Mouse (Mus musculus) midbrain, embryonic 14.5 days (tissue): ENCODE results near the gene Cenph. TPM values are rescaled to one million over a fixed set of nuclear protein-coding genes. Genes with fewer than 3 reads are reported as not detected.
"Not testable (repeated sequence)": the region's sequence is repeated elsewhere in the genome, so short reads cannot be mapped to it uniquely, and the experiment has no call there.

Experiments used
- ATAC-seq: fragments of 200-750 bp; cut with Nextera tagmentation; 2 replicates; pipeline ENCODE4 v1.8.0; 2017; ENCODE audit warnings: moderate number of reproducible peaks, moderate library complexity; ENCODE audit not compliant: low FRiP score, low TSS enrichment
- DNase-seq: peaks from one replicate; pipeline ENCODE4 v3.0.0-alpha.2; 2015
- H3K27ac ChIP-seq: fragments of 300-500 bp; sonication (generic); replicated peaks from 2 replicates; pipeline ENCODE4 v1.5.1; 2014; ENCODE audit warnings: mild to moderate bottlenecking, low read depth, low read length, moderate library complexity
- H3K27me3 ChIP-seq: fragments of 300-500 bp; sonication (generic); 2 replicates; pipeline ENCODE4 v1.6.1; 2014; ENCODE audit warnings: low read length, control low read depth, mixed read lengths; ENCODE audit not compliant: control insufficient read depth, insufficient read depth
- H3K36me3 ChIP-seq: fragments of 300-500 bp; sonication (generic); 2 replicates; pipeline ENCODE4 v1.6.1; 2014; ENCODE audit warnings: low read length, control low read depth; ENCODE audit not compliant: control insufficient read depth, insufficient read depth
- H3K4me1 ChIP-seq: fragments of 300-500 bp; sonication (generic); 2 replicates; pipeline ENCODE4 v1.6.1; 2014; ENCODE audit warnings: mild to moderate bottlenecking, antibody characterized with exemption, low read length, control low read depth; ENCODE audit not compliant: control insufficient read depth, insufficient read depth
- H3K4me2 ChIP-seq: fragments of 300-500 bp; sonication (generic); 2 replicates; pipeline ENCODE4 v1.6.1; 2014; ENCODE audit warnings: mild to moderate bottlenecking, low read length, moderate library complexity
- H3K4me3 ChIP-seq: fragments of 300-500 bp; sonication (generic); replicated peaks from 2 replicates; pipeline ENCODE4 v1.5.1; 2014; ENCODE audit warnings: low read depth, low read length
- H3K9ac ChIP-seq: fragments of 300-500 bp; sonication (generic); replicated peaks from 2 replicates; pipeline ENCODE4 v1.6.1; 2014; ENCODE audit warnings: mild to moderate bottlenecking, low read length, moderate library complexity
- H3K9me3 ChIP-seq: fragments of 300-500 bp; sonication (generic); 2 replicates; pipeline ENCODE4 v1.6.1; 2016; ENCODE audit warnings: low read length, control low read depth, mixed read lengths; ENCODE audit not compliant: control insufficient read depth
- WGBS: fragments of 180-500 bp; shearing (Covaris S2); extraction: QIAGEN DNeasy Blood & Tissue Kit; methylation state at CpG from one replicate; pipeline ENCODE4 v1.1.7; 2014; 5-methylcytosine and 5-hydroxymethylcytosine counted together
- polyA plus RNA-seq: library from polyadenylated mRNA; unstranded; fragments of >200 nt; fragmentation: Nextera tagmentation; extraction: Ambion mirVana; gene quantifications from 2 replicates; pipeline ENCODE4 v1.2.1, GENCODE M21; 2014

The Cenph gene
- 5.1 and 8.3 TPM in 2 replicates for polyA plus RNA-seq

GRCm38 (mm10) chr13:100775252-100776055 is at the start of gene Cenph:
Cenph (minus strand) TSS chr13:100775899.
- Histone ChIP-seq H3K4me3 (peak within 1 kb of the TSS; percentile 65), H3K9me3 (no peaks in the 10 kb centered on the region), H3K27ac (peak within 1 kb of the TSS; percentile 53; the same call in 1 of the 2 replicates), H3K36me3 (peaks cover 5% of the 10 kb centered on the region; the same call in 1 of the 2 replicates), H3K27me3 (no peaks in the 10 kb centered on the region), H3K4me2 (peak within 1 kb of the TSS; percentile 91), H3K9ac (peak within 1 kb of the TSS; percentile 45), H3K4me1 (peaks cover 6% of the 10 kb centered on the region)
- under 1% methylated on average over 46 of the region's 46 CpGs for WGBS
- DNase-seq (peak; percentile 95), ATAC-seq (peak; percentile 93)

GRCm38 (mm10) chr13:100824916-100825315 is 49.2 kb upstream of the Cenph start:
- Histone ChIP-seq H3K36me3 (peaks cover 66% of the 10 kb centered on the region), H3K4me3 (no peak overlapping the region), H3K4me1 (no peaks in the 10 kb centered on the region), H3K9ac (no peak overlapping the region), H3K27me3 (no peaks in the 10 kb centered on the region), H3K4me2 (no peak overlapping the region), H3K27ac (no peak overlapping the region), H3K9me3 (no peaks in the 10 kb centered on the region)
- ATAC-seq (no peak), DNase-seq (no peak)
- WGBS: 96% methylated on average over 3 of the region's 3 CpGs

GRCm38 (mm10) chr13:100824306-100824705 is 48.6 kb upstream of the Cenph start:
- H3K4me2 ChIP-seq: no peak overlapping the region
- WGBS: 94% methylated on average over 6 of the region's 6 CpGs
- H3K4me1 ChIP-seq: no peaks in the 10 kb centered on the region
- no peak overlapping the region for H3K27ac ChIP-seq
- no peak overlapping the region for H3K9ac ChIP-seq
- peaks cover 69% of the 10 kb centered on the region for H3K36me3 ChIP-seq
- ATAC-seq (no peak), DNase-seq (no peak)
- no peaks in the 10 kb centered on the region for H3K9me3 ChIP-seq
- no peaks in the 10 kb centered on the region for H3K27me3 ChIP-seq
- H3K4me3 ChIP-seq: no peak overlapping the region

GRCm38 (mm10) chr13:100823863-100824262 is 48.2 kb upstream of the Cenph start:
- no peak for DNase-seq
- Histone ChIP-seq H3K4me2 (no peak overlapping the region), H3K27me3 (no peaks in the 10 kb centered on the region), H3K36me3 (peaks cover 73% of the 10 kb centered on the region), H3K4me3 (no peak overlapping the region), H3K9me3 (no peaks in the 10 kb centered on the region), H3K4me1 (no peaks in the 10 kb centered on the region), H3K9ac (no peak overlapping the region), H3K27ac (no peak overlapping the region)
- WGBS: 98% methylated on average over 3 of the region's 3 CpGs
- no peak for ATAC-seq

GRCm38 (mm10) chr13:100814451-100814850 is 38.8 kb upstream of the Cenph start:
- WGBS: 94% methylated on average over 6 of the region's 6 CpGs
- DNase-seq (no peak), ATAC-seq (no peak)
- H3K27ac ChIP-seq: no peak overlapping the region
- H3K4me2 ChIP-seq: no peak overlapping the region
- H3K36me3 ChIP-seq: peaks cover 72% of the 10 kb centered on the region
- no peaks in the 10 kb centered on the region for H3K9me3 ChIP-seq
- H3K27me3 ChIP-seq: no peaks in the 10 kb centered on the region
- H3K9ac ChIP-seq: no peak overlapping the region
- no peak overlapping the region for H3K4me3 ChIP-seq
- H3K4me1 ChIP-seq: no peaks in the 10 kb centered on the region

GRCm38 (mm10) chr13:100805776-100806175 is 30.1 kb upstream of the Cenph start:
- Histone ChIP-seq H3K9ac (no peak overlapping the region), H3K27me3 (no peaks in the 10 kb centered on the region), H3K4me2 (no peak overlapping the region), H3K4me3 (no peak overlapping the region), H3K27ac (no peak overlapping the region), H3K9me3 (no peaks in the 10 kb centered on the region), H3K4me1 (no peaks in the 10 kb centered on the region), H3K36me3 (peaks cover 69% of the 10 kb centered on the region)
- DNase-seq: no peak
- no peak for ATAC-seq
- 93% methylated on average over 3 of the region's 3 CpGs for WGBS

GRCm38 (mm10) chr13:100797171-100797570 is 21.5 kb upstream of the Cenph start:
- Histone ChIP-seq H3K4me1 (no peaks in the 10 kb centered on the region), H3K9ac (no peak overlapping the region), H3K27me3 (no peaks in the 10 kb centered on the region), H3K36me3 (peaks cover 11% of the 10 kb centered on the region), H3K9me3 (no peaks in the 10 kb centered on the region), H3K27ac (no peak overlapping the region), H3K4me2 (no peak overlapping the region), H3K4me3 (no peak overlapping the region)
- WGBS: 88% methylated on average over 6 of the region's 6 CpGs
- DNase-seq: no peak
- no peak for ATAC-seq

GRCm38 (mm10) chr13:100789083-100789482 is 13.4 kb upstream of the Cenph start:
- ATAC-seq (no peak), DNase-seq (no peak)
- Histone ChIP-seq H3K9ac (no peak overlapping the region), H3K4me1 (peaks cover 8% of the 10 kb centered on the region; the same call in 1 of the 2 replicates), H3K9me3 (no peaks in the 10 kb centered on the region), H3K4me3 (no peak overlapping the region), H3K36me3 (no peaks in the 10 kb centered on the region), H3K27me3 (no peaks in the 10 kb centered on the region), H3K4me2 (no peak overlapping the region), H3K27ac (no peak overlapping the region)
- 88% methylated on average over 3 of the region's 3 CpGs for WGBS

- H3K36me3 ChIP-seq, H3K27me3 ChIP-seq, H3K27ac ChIP-seq, H3K4me1 ChIP-seq, H3K4me3 ChIP-seq, H3K4me2 ChIP-seq, DNase-seq, H3K9ac ChIP-seq, H3K9me3 ChIP-seq, ATAC-seq: not testable (repeated sequence)
- 98% methylated on average over 11 of the region's 14 CpGs for WGBS
These were observed 12.4 kb upstream of the Cenph start for GRCm38 (mm10) chr13:100788057-100788456.
